In the genomic region with DNA sequence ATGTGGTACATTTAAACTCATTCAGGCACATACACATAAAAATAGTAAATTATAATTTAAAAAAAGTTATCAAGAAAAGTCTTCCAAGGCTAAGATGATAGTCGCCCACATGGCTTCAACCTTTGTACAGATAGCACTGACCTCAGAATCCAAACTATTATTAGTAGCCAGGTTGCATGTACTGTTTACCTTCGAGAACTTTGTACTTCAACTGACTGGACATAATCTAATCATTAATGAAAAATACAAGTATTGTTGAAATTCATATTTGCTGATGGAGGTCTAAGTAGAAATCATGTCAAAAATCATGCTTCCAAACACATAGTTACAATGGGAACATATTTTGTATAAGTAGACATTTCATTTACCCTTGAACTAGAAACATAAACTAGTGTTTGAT, we compare ENCODE assay signal across 30 mouse cellular contexts. TPM values are rescaled to one million over a fixed set of nuclear protein-coding genes. Genes with fewer than 3 reads are reported as not detected.
"Had no signal": no experiment of that assay in that cellular context is flagged by ENCODE, and none has a peak within 500 bp of the region (broad histone marks: within the 10 kb centered on the region; RNA-seq: fewer than 3 reads in every experiment).

No protein-coding gene starts in this region.

RNA-seq across cellular contexts. Expression of a gene that starts 0.8 kb away (rescaled TPM):
- total RNA-seq: common myeloid progenitor, adult 5-6 weeks; forebrain, postnatal 0 days; gastrocnemius, adult 2 months; gastrocnemius, adult 8-10 months; gastrocnemius, postnatal 10 days; gastrocnemius, postnatal 14 days; gastrocnemius, postnatal 25 days; gastrocnemius, postnatal 36 days; gastrocnemius, postnatal 4 days; granulocyte monocyte progenitor cell, adult 5-6 weeks; heart, adult 18-20 months; heart, adult 2 months had no signal
- polyA plus RNA-seq: cerebellum, adult 2 months; cortical plate, adult 2 months; embryonic facial prominence, embryonic 10.5 days; embryonic facial prominence, embryonic 11.5 days; embryonic facial prominence, embryonic 12.5 days; embryonic facial prominence, embryonic 13.5 days; embryonic facial prominence, embryonic 14.5 days; embryonic facial prominence, embryonic 15.5 days; erythroblast, embryonic 14.5 days; forebrain, embryonic 10.5 days; forebrain, embryonic 11.5 days; forebrain, embryonic 12.5 days; forebrain, embryonic 13.5 days; forebrain, embryonic 14.5 days; forebrain, embryonic 15.5 days; forebrain, embryonic 16.5 days; forebrain, postnatal 0 days; frontal cortex, adult 2 months; gonadal fat pad, adult 2 months; heart, adult 2 months had no signal

RNA-seq across cellular contexts. Expression of a gene that starts 32.4 kb away (rescaled TPM):
- total RNA-seq: common myeloid progenitor, adult 5-6 weeks; forebrain, postnatal 0 days; gastrocnemius, adult 2 months; gastrocnemius, adult 8-10 months; gastrocnemius, postnatal 10 days; gastrocnemius, postnatal 14 days; gastrocnemius, postnatal 4 days; granulocyte monocyte progenitor cell, adult 5-6 weeks; heart, adult 18-20 months; heart, adult 2 months had no signal
- polyA plus RNA-seq: cerebellum, adult 2 months; cortical plate, adult 2 months; embryonic facial prominence, embryonic 10.5 days; embryonic facial prominence, embryonic 11.5 days; embryonic facial prominence, embryonic 12.5 days; embryonic facial prominence, embryonic 13.5 days; embryonic facial prominence, embryonic 14.5 days; embryonic facial prominence, embryonic 15.5 days; erythroblast, embryonic 14.5 days; forebrain, embryonic 10.5 days; forebrain, embryonic 11.5 days; forebrain, embryonic 12.5 days; forebrain, embryonic 13.5 days; forebrain, embryonic 14.5 days; forebrain, embryonic 15.5 days; forebrain, embryonic 16.5 days; forebrain, postnatal 0 days; frontal cortex, adult 2 months; gonadal fat pad, adult 2 months; heart, adult 2 months had no signal
